Mouse (Mus musculus) forebrain, embryonic 16.5 days (tissue): ENCODE data around the gene Safb2. TPM values are rescaled to one million over a fixed set of nuclear protein-coding genes. Genes with fewer than 3 reads are reported as not detected.

Source experiments
- ATAC-seq: fragments of 200-750 bp; cut with Nextera tagmentation; 2 replicates; pipeline ENCODE4 v1.8.0; 2017; ENCODE audit warnings: mild to moderate bottlenecking, moderate library complexity
- H3K27ac ChIP-seq: fragments of 300-500 bp; sonication (generic); 2 replicates; pipeline ENCODE4 v1.5.1; 2014; ENCODE audit warnings: low read length, control low read depth
- H3K27me3 ChIP-seq: fragments of 300-500 bp; sonication (generic); replicated peaks from 2 replicates; pipeline ENCODE4 v1.6.1; 2014; ENCODE audit warnings: low read length; ENCODE audit not compliant: control insufficient read depth, insufficient read depth
- H3K36me3 ChIP-seq: fragments of 300-500 bp; sonication (generic); 2 replicates; pipeline ENCODE4 v1.6.1; 2014; ENCODE audit not compliant: control insufficient read depth, insufficient read depth
- H3K4me1 ChIP-seq: fragments of 300-500 bp; sonication (generic); replicated peaks from 2 replicates; pipeline ENCODE4 v1.6.1; 2014; ENCODE audit warnings: low read length; ENCODE audit not compliant: control insufficient read depth, insufficient read depth
- H3K4me2 ChIP-seq: fragments of 300-500 bp; sonication (generic); 2 replicates; pipeline ENCODE4 v1.6.1; 2014; ENCODE audit warnings: mild to moderate bottlenecking, low read length, control low read depth
- H3K4me3 ChIP-seq: fragments of 300-500 bp; sonication (generic); replicated peaks from 2 replicates; pipeline ENCODE4 v1.5.1; 2014; ENCODE audit warnings: mild to moderate bottlenecking, low read length, control low read depth
- H3K9ac ChIP-seq: fragments of 300-500 bp; sonication (generic); replicated peaks from 2 replicates; pipeline ENCODE4 v1.6.1; 2014; ENCODE audit warnings: low read depth, low read length, control low read depth
- H3K9me3 ChIP-seq: fragments of 300-500 bp; sonication (generic); 2 replicates; pipeline ENCODE4 v1.6.1; 2016; ENCODE audit warnings: low read length; ENCODE audit not compliant: control insufficient read depth
- WGBS: fragments of 180-500 bp; shearing (Covaris S2); extraction: QIAGEN DNeasy Blood & Tissue Kit; methylation state at CpG from one replicate; pipeline ENCODE4 v1.1.7; 2014; 5-methylcytosine and 5-hydroxymethylcytosine counted together
- polyA plus RNA-seq: library from polyadenylated mRNA; unstranded; fragments of >200 nt; fragmentation: Nextera tagmentation; extraction: Ambion mirVana; gene quantifications from 2 replicates; pipeline ENCODE4 v1.2.1, GENCODE M21; 2015

Gene Safb2
- polyA plus RNA-seq, 1 experiment from 2014 or later, result 85.4 TPM

GRCm38 (mm10) chr17:56611323-56611722 lies 26.9 kb upstream of the Safb2 start:
- 67% methylated on average over 2 of the region's 2 CpGs for WGBS
- no peak for ATAC-seq

GRCm38 (mm10) chr17:56609452-56610171 lies 25.2 kb upstream of the Safb2 start, which contains the start of gene 2410015M20Rik:
Gene 2410015M20Rik (minus strand): TSS chr17:56609771.
- H3K4me2 ChIP-seq, result peak within 1 kb of the TSS; percentile 89
- peaks cover 22% of the 10 kb centered on the region for H3K36me3 ChIP-seq
- H3K4me3 ChIP-seq, result peak within 1 kb of the TSS; percentile 76
- no peaks in the 10 kb centered on the region for H3K9me3 ChIP-seq
- H3K27ac ChIP-seq, result peak within 1 kb of the TSS; percentile 63
- under 1% methylated on average over 44 of the region's 44 CpGs for WGBS
- peak; percentile 90 for ATAC-seq
- peak within 1 kb of the TSS; percentile 80 for H3K9ac ChIP-seq
- H3K4me1 ChIP-seq, result peaks cover 28% of the 10 kb centered on the region
- no peaks in the 10 kb centered on the region for H3K27me3 ChIP-seq

More at GRCm38 (mm10) chr17:56611323-56611722, 26.9 kb upstream of the Safb2 start:
- H3K4me2 ChIP-seq, result no peak overlapping the region
- H3K27ac ChIP-seq, result no peak overlapping the region
- H3K9ac ChIP-seq, result no peak overlapping the region
- H3K27me3 ChIP-seq, result no peaks in the 10 kb centered on the region
- H3K9me3 ChIP-seq, result no peaks in the 10 kb centered on the region
- no peak overlapping the region for H3K4me3 ChIP-seq
- H3K4me1 ChIP-seq, result peaks cover 37% of the 10 kb centered on the region
- peaks cover 11% of the 10 kb centered on the region for H3K36me3 ChIP-seq

- no peaks in the 10 kb centered on the region for H3K27me3 ChIP-seq
- peaks cover 31% of the 10 kb centered on the region for H3K36me3 ChIP-seq
- peaks cover 22% of the 10 kb centered on the region for H3K4me1 ChIP-seq
- peak overlapping the region; percentile 76 for H3K4me3 ChIP-seq
- no peaks in the 10 kb centered on the region for H3K9me3 ChIP-seq
- H3K9ac ChIP-seq, result 0 out of 2 replicates have a peak overlapping the region, but pooled peaks have one; percentile 26
- ATAC-seq, result no peak
- 56% methylated on average over 5 of the region's 5 CpGs for WGBS
- peak overlapping the region; percentile 89 for H3K4me2 ChIP-seq
- H3K27ac ChIP-seq, result no peak overlapping the region
These were observed 24.3 kb upstream of the Safb2 start for GRCm38 (mm10) chr17:56608699-56609098.

- Histone ChIP-seq H3K9me3 (no peaks in the 10 kb centered on the region), H3K27me3 (no peaks in the 10 kb centered on the region), H3K4me3 (no peak overlapping the region), H3K27ac (no peak overlapping the region), H3K4me2 (no peak overlapping the region), H3K36me3 (peaks cover 42% of the 10 kb centered on the region), H3K4me1 (peaks cover 20% of the 10 kb centered on the region), H3K9ac (no peak overlapping the region)
- 80% methylated on average over 3 of the region's 3 CpGs for WGBS
- ATAC-seq, result no peak
These were observed 23.2 kb upstream of the Safb2 start for GRCm38 (mm10) chr17:56607521-56608062.

- H3K4me2 ChIP-seq, result no peak overlapping the region
- H3K36me3 ChIP-seq, result peaks cover 61% of the 10 kb centered on the region
- WGBS, result 87% methylated on average over 9 of the region's 9 CpGs
- peaks cover 16% of the 10 kb centered on the region for H3K4me1 ChIP-seq
- no peaks in the 10 kb centered on the region for H3K9me3 ChIP-seq
- no peaks in the 10 kb centered on the region for H3K27me3 ChIP-seq
- ATAC-seq, result no peak
- H3K4me3 ChIP-seq, result no peak overlapping the region
- no peak overlapping the region for H3K9ac ChIP-seq
- H3K27ac ChIP-seq, result no peak overlapping the region
These were observed 21.0 kb upstream of the Safb2 start for GRCm38 (mm10) chr17:56605431-56605830.

- Histone ChIP-seq H3K4me2 (no peak overlapping the region), H3K36me3 (peaks cover 69% of the 10 kb centered on the region), H3K4me3 (no peak overlapping the region), H3K27ac (no peak overlapping the region), H3K9ac (no peak overlapping the region), H3K27me3 (no peaks in the 10 kb centered on the region), H3K9me3 (no peaks in the 10 kb centered on the region), H3K4me1 (peaks cover 11% of the 10 kb centered on the region)
- ATAC-seq, result no peak
- WGBS, result 92% methylated on average over 3 of the region's 3 CpGs
These were observed 20.0 kb upstream of the Safb2 start for GRCm38 (mm10) chr17:56604422-56604821.

- H3K9ac ChIP-seq, result no peak overlapping the region
- no peaks in the 10 kb centered on the region for H3K27me3 ChIP-seq
- peaks cover 69% of the 10 kb centered on the region for H3K36me3 ChIP-seq
- ATAC-seq, result no peak
- H3K4me1 ChIP-seq, result peaks cover 11% of the 10 kb centered on the region
- no peak overlapping the region for H3K4me3 ChIP-seq
- H3K9me3 ChIP-seq, result no peaks in the 10 kb centered on the region
- H3K27ac ChIP-seq, result no peak overlapping the region
- H3K4me2 ChIP-seq, result no peak overlapping the region
- WGBS, result 90% methylated on average over 9 of the region's 9 CpGs
These were observed 19.6 kb upstream of the Safb2 start for GRCm38 (mm10) chr17:56604070-56604380.

- H3K27ac ChIP-seq, result no peak overlapping the region
- H3K4me2 ChIP-seq, result no peak overlapping the region
- no peak overlapping the region for H3K4me3 ChIP-seq
- H3K9me3 ChIP-seq, result no peaks in the 10 kb centered on the region
- H3K4me1 ChIP-seq, result peaks cover 5% of the 10 kb centered on the region
- no peak for ATAC-seq
- WGBS, result 94% methylated on average over 28 of the region's 28 CpGs
- no peaks in the 10 kb centered on the region for H3K27me3 ChIP-seq
- no peak overlapping the region for H3K9ac ChIP-seq
- H3K36me3 ChIP-seq, result peaks cover 69% of the 10 kb centered on the region
These were observed 19.0 kb upstream of the Safb2 start for GRCm38 (mm10) chr17:56603186-56604069.
